Mouse (Mus musculus): ENCODE measurements around the gene AC109138.7. TPM values are rescaled to one million over a fixed set of nuclear protein-coding genes. Genes with fewer than 3 reads are reported as not detected.

The AC109138.7 gene
- polyA plus RNA-seq, 1 experiment from 2014 or later, result not detected

- peaks cover 22% of the 10 kb centered on the region for H3K4me1 ChIP-seq (replicated peaks)
- H3K27me3 ChIP-seq (ENCODE audit: insufficient read depth, poor library complexity, severe bottlenecking), result peaks cover 14% of the 10 kb centered on the region
- H3K4me3 ChIP-seq, result no peak overlapping the region
- 96% methylated on average over 9 of the region's 9 CpGs for WGBS
- peaks cover 11% of the 10 kb centered on the region; the same call in 1 of the 2 replicates for H3K9me3 ChIP-seq
- no peak for DNase-seq (ENCODE audit: low spot score)
- peaks cover 30% of the 10 kb centered on the region for H3K36me3 ChIP-seq
- no peak overlapping the region for H3K27ac ChIP-seq
Measured at GRCm38 (mm10) chr19:4280425-4280824, 66.3 kb downstream of the AC109138.7 start.

Other genes starting within 250 kb of the AC109138.7 start
- gene Aldh3b2, start 242.0 kb upstream of the AC109138.7 start, polyA plus RNA-seq (2016; fragmentation: Nextera tagmentation; extraction: Ambion mirVana), result 0.91 and 2.0 TPM in 2 replicates
- 2.6 and 2.9 TPM in 2 replicates for gene Acy3, start 227.8 kb upstream of the AC109138.7 start, polyA plus RNA-seq (2016; fragmentation: Nextera tagmentation; extraction: Ambion mirVana)
- 0.88 and 2.6 TPM in 2 replicates for gene Tbx10, start 221.6 kb upstream of the AC109138.7 start, polyA plus RNA-seq (2016; fragmentation: Nextera tagmentation; extraction: Ambion mirVana)
- 20.1 and 22.6 TPM in 2 replicates for gene Nudt8, start 213.8 kb upstream of the AC109138.7 start, polyA plus RNA-seq (2016; fragmentation: Nextera tagmentation; extraction: Ambion mirVana)
- gene Gm49405, start 213.7 kb upstream of the AC109138.7 start, polyA plus RNA-seq (2016; fragmentation: Nextera tagmentation; extraction: Ambion mirVana), result 3.0 and 3.1 TPM in 2 replicates
- gene Doc2g, start 211.0 kb upstream of the AC109138.7 start, polyA plus RNA-seq (2016; fragmentation: Nextera tagmentation; extraction: Ambion mirVana), result 3.0 and 3.8 TPM in 2 replicates
- 196 and 198 TPM in 2 replicates for gene Ndufv1, start 201.6 kb upstream of the AC109138.7 start, polyA plus RNA-seq (2016; fragmentation: Nextera tagmentation; extraction: Ambion mirVana)
- 442 and 460 TPM in 2 replicates for gene Gstp1, start 176.4 kb upstream of the AC109138.7 start, polyA plus RNA-seq (2016; fragmentation: Nextera tagmentation; extraction: Ambion mirVana)
- gene Gstp2, start 168.3 kb upstream of the AC109138.7 start, polyA plus RNA-seq (2016; fragmentation: Nextera tagmentation; extraction: Ambion mirVana), result 1.3 and 2.1 TPM in 2 replicates
- gene Gstp3, start 154.8 kb upstream of the AC109138.7 start, polyA plus RNA-seq (2016; fragmentation: Nextera tagmentation; extraction: Ambion mirVana), result not detected in 2 replicates
- gene Cabp2, start 132.8 kb upstream of the AC109138.7 start, polyA plus RNA-seq (2016; fragmentation: Nextera tagmentation; extraction: Ambion mirVana), result not detected in 2 replicates
- 90.5 and 93.3 TPM in 2 replicates for gene Cdk2ap2, start 117.2 kb upstream of the AC109138.7 start, polyA plus RNA-seq (2016; fragmentation: Nextera tagmentation; extraction: Ambion mirVana)
- gene Pitpnm1, start 114.4 kb upstream of the AC109138.7 start, polyA plus RNA-seq (2016; fragmentation: Nextera tagmentation; extraction: Ambion mirVana), result 8.5 and 19.9 TPM in 2 replicates
- 65.8 and 73.9 TPM in 2 replicates for gene Aip, start 88.5 kb upstream of the AC109138.7 start, polyA plus RNA-seq (2016; fragmentation: Nextera tagmentation; extraction: Ambion mirVana)
- not detected in 2 replicates for gene Gpr152, start 74.6 kb upstream of the AC109138.7 start, polyA plus RNA-seq (2016; fragmentation: Nextera tagmentation; extraction: Ambion mirVana)
- 0.12 TPM in 1 of 2 replicates, not detected in the other for gene Cabp4, start 70.3 kb upstream of the AC109138.7 start, polyA plus RNA-seq (2016; fragmentation: Nextera tagmentation; extraction: Ambion mirVana)
- 138 and 156 TPM in 2 replicates for gene Coro1b, start 65.7 kb upstream of the AC109138.7 start, polyA plus RNA-seq (2016; fragmentation: Nextera tagmentation; extraction: Ambion mirVana)
- 0.51 and 0.76 TPM in 2 replicates for gene Ptprcap, start 60.8 kb upstream of the AC109138.7 start, polyA plus RNA-seq (2016; fragmentation: Nextera tagmentation; extraction: Ambion mirVana)
- 65.4 and 77.0 TPM in 2 replicates for gene Rps6kb2, start 51.0 kb upstream of the AC109138.7 start, polyA plus RNA-seq (2016; fragmentation: Nextera tagmentation; extraction: Ambion mirVana)
- 3.5 and 3.9 TPM in 2 replicates for gene Carns1, start 38.9 kb upstream of the AC109138.7 start, polyA plus RNA-seq (2016; fragmentation: Nextera tagmentation; extraction: Ambion mirVana)
- gene Tbc1d10c, start 23.1 kb upstream of the AC109138.7 start, polyA plus RNA-seq (2016; fragmentation: Nextera tagmentation; extraction: Ambion mirVana), result 0.85 and 1.2 TPM in 2 replicates
- 1,005 and 1,038 TPM in 2 replicates for gene Ppp1ca, start 22.3 kb upstream of the AC109138.7 start, polyA plus RNA-seq (2016; fragmentation: Nextera tagmentation; extraction: Ambion mirVana)
- 53.0 and 53.9 TPM in 2 replicates for gene Rad9a, start 12.7 kb upstream of the AC109138.7 start, polyA plus RNA-seq (2016; fragmentation: Nextera tagmentation; extraction: Ambion mirVana)
- gene Clcf1, start 119 bp upstream of the AC109138.7 start, polyA plus RNA-seq (2016; fragmentation: Nextera tagmentation; extraction: Ambion mirVana), result 0.87 and 1.2 TPM in 2 replicates
- gene Pold4, start 17.5 kb downstream of the AC109138.7 start, polyA plus RNA-seq (2016; fragmentation: Nextera tagmentation; extraction: Ambion mirVana), result 17.5 and 19.7 TPM in 2 replicates
- gene Ssh3, start 54.8 kb downstream of the AC109138.7 start, polyA plus RNA-seq (2016; fragmentation: Nextera tagmentation; extraction: Ambion mirVana), result 4.0 and 5.9 TPM in 2 replicates
- 9.9 and 14.4 TPM in 2 replicates for gene Ankrd13d, start 68.8 kb downstream of the AC109138.7 start, polyA plus RNA-seq (2016; fragmentation: Nextera tagmentation; extraction: Ambion mirVana)
- gene Grk2, start 91.9 kb downstream of the AC109138.7 start, polyA plus RNA-seq (2016; fragmentation: Nextera tagmentation; extraction: Ambion mirVana), result 14.8 and 16.7 TPM in 2 replicates
- gene Kdm2a, start 183.9 kb downstream of the AC109138.7 start, polyA plus RNA-seq (2016; fragmentation: Nextera tagmentation; extraction: Ambion mirVana), result 51.6 and 53.9 TPM in 2 replicates
- 16.5 and 19.5 TPM in 2 replicates for gene Rhod, start 225.1 kb downstream of the AC109138.7 start, polyA plus RNA-seq (2016; fragmentation: Nextera tagmentation; extraction: Ambion mirVana)